Mouse (Mus musculus): ENCODE results near the gene Slc9a8. TPM values are rescaled to one million over a fixed set of nuclear protein-coding genes. Genes with fewer than 3 reads are reported as not detected.

Gene Slc9a8
- polyA plus RNA-seq, 1 experiment from 2014 or later, result 14.9 TPM

GRCm38 (mm10) chr2:167470611-167471010 is 49.1 kb downstream of the Slc9a8 start:
- Histone ChIP-seq H3K4me1 (replicated peaks; ENCODE audit: control insufficient read depth, insufficient read depth, low read length) (no peaks in the 10 kb centered on the region), H3K9me3 (ENCODE audit: control insufficient read depth) (no peaks in the 10 kb centered on the region), H3K27ac (ENCODE audit: low read depth, low read length) (no peak overlapping the region; the same call in 1 of the 2 replicates), H3K9ac (ENCODE audit: low read depth, low read length) (no peak overlapping the region), H3K4me3 (ENCODE audit: low read depth, low read length) (no peak overlapping the region), H3K36me3 (ENCODE audit: control insufficient read depth, insufficient read depth) (peaks cover 74% of the 10 kb centered on the region), H3K4me2 (replicated peaks; ENCODE audit: low read depth) (no peak overlapping the region), H3K27me3 (replicated peaks; ENCODE audit: control insufficient read depth, insufficient read depth, low read length) (no peaks in the 10 kb centered on the region)
- TF ChIP-seq CTCF (IDR thresholded peaks at IDR 0.05; ENCODE audit: low read depth), result no peak
- 82% methylated on average over 3 of the region's 3 CpGs for WGBS
- no peak for ATAC-seq

GRCm38 (mm10) chr2:167471585-167471984 is 50.1 kb downstream of the Slc9a8 start:
- WGBS, result 65% methylated on average over 6 of the region's 6 CpGs
- Histone ChIP-seq H3K9me3 (ENCODE audit: control insufficient read depth) (no peaks in the 10 kb centered on the region), H3K4me3 (ENCODE audit: low read depth, low read length) (no peak overlapping the region), H3K9ac (ENCODE audit: low read depth, low read length) (no peak overlapping the region), H3K27me3 (replicated peaks; ENCODE audit: control insufficient read depth, insufficient read depth, low read length) (no peaks in the 10 kb centered on the region), H3K27ac (ENCODE audit: low read depth, low read length) (no peak overlapping the region), H3K4me1 (replicated peaks; ENCODE audit: control insufficient read depth, insufficient read depth, low read length) (peaks cover 1% of the 10 kb centered on the region; the same call in 1 of the 2 replicates), H3K36me3 (ENCODE audit: control insufficient read depth, insufficient read depth) (peaks cover 68% of the 10 kb centered on the region), H3K4me2 (replicated peaks; ENCODE audit: low read depth) (no peak overlapping the region)
- TF ChIP-seq CTCF (IDR thresholded peaks at IDR 0.05; ENCODE audit: low read depth), result no peak
- ATAC-seq, result 0 out of 2 replicates have a peak, but pooled peaks have one; percentile 41

GRCm38 (mm10) chr2:167474218-167474617 is 52.7 kb downstream of the Slc9a8 start:
- Histone ChIP-seq H3K4me1 (replicated peaks; ENCODE audit: control insufficient read depth, insufficient read depth, low read length) (peaks cover 4% of the 10 kb centered on the region), H3K9me3 (ENCODE audit: control insufficient read depth) (no peaks in the 10 kb centered on the region), H3K4me2 (replicated peaks; ENCODE audit: low read depth) (no peak overlapping the region), H3K27ac (ENCODE audit: low read depth, low read length) (no peak overlapping the region), H3K4me3 (ENCODE audit: low read depth, low read length) (no peak overlapping the region), H3K9ac (ENCODE audit: low read depth, low read length) (no peak overlapping the region), H3K36me3 (ENCODE audit: control insufficient read depth, insufficient read depth) (peaks cover 54% of the 10 kb centered on the region), H3K27me3 (replicated peaks; ENCODE audit: control insufficient read depth, insufficient read depth, low read length) (no peaks in the 10 kb centered on the region)
- TF ChIP-seq CTCF (IDR thresholded peaks at IDR 0.05; ENCODE audit: low read depth), result no peak
- WGBS, result 90% methylated on average over 6 of the region's 6 CpGs
- ATAC-seq, result no peak

GRCm38 (mm10) chr2:167475596-167475995 is 54.1 kb downstream of the Slc9a8 start:
- 80% methylated on average over 5 of the region's 5 CpGs for WGBS
- no peaks in the 10 kb centered on the region for H3K9me3 ChIP-seq (ENCODE audit: control insufficient read depth)
- no peak for ATAC-seq
- H3K4me2 ChIP-seq (replicated peaks; ENCODE audit: low read depth), result no peak overlapping the region
- no peak overlapping the region; the same call in 1 of the 2 replicates for H3K27ac ChIP-seq (ENCODE audit: low read depth, low read length)
- no peak for TF ChIP-seq CTCF (IDR thresholded peaks at IDR 0.05; ENCODE audit: low read depth)
- H3K36me3 ChIP-seq (ENCODE audit: control insufficient read depth, insufficient read depth), result peaks cover 47% of the 10 kb centered on the region
- peaks cover 4% of the 10 kb centered on the region for H3K4me1 ChIP-seq (replicated peaks; ENCODE audit: control insufficient read depth, insufficient read depth, low read length)
- no peaks in the 10 kb centered on the region for H3K27me3 ChIP-seq (replicated peaks; ENCODE audit: control insufficient read depth, insufficient read depth, low read length)
- H3K4me3 ChIP-seq (ENCODE audit: low read depth, low read length), result no peak overlapping the region
- no peak overlapping the region for H3K9ac ChIP-seq (ENCODE audit: low read depth, low read length)

GRCm38 (mm10) chr2:167476200-167476688 is 54.7 kb downstream of the Slc9a8 start:
- H3K9me3 ChIP-seq (ENCODE audit: control insufficient read depth), result no peaks in the 10 kb centered on the region
- peaks cover 4% of the 10 kb centered on the region for H3K4me1 ChIP-seq (replicated peaks; ENCODE audit: control insufficient read depth, insufficient read depth, low read length)
- H3K27me3 ChIP-seq (replicated peaks; ENCODE audit: control insufficient read depth, insufficient read depth, low read length), result no peaks in the 10 kb centered on the region
- H3K4me2 ChIP-seq (replicated peaks; ENCODE audit: low read depth), result no peak overlapping the region
- H3K4me3 ChIP-seq (ENCODE audit: low read depth, low read length), result no peak overlapping the region
- peak; percentile 66 for TF ChIP-seq CTCF (IDR thresholded peaks at IDR 0.05; ENCODE audit: low read depth)
- H3K9ac ChIP-seq (ENCODE audit: low read depth, low read length), result no peak overlapping the region
- peak overlapping the region; percentile 36 for H3K27ac ChIP-seq (ENCODE audit: low read depth, low read length)
- WGBS, result 29% methylated on average over 7 of the region's 7 CpGs
- 0 out of 2 replicates have a peak, but pooled peaks have one; percentile 1 for ATAC-seq
- H3K36me3 ChIP-seq (ENCODE audit: control insufficient read depth, insufficient read depth), result peaks cover 47% of the 10 kb centered on the region

- 55% methylated on average over 4 of the region's 4 CpGs for WGBS
- H3K36me3 ChIP-seq (ENCODE audit: control insufficient read depth, insufficient read depth), result peaks cover 42% of the 10 kb centered on the region
- peak overlapping the region; percentile 36 for H3K27ac ChIP-seq (ENCODE audit: low read depth, low read length)
- peaks cover 4% of the 10 kb centered on the region for H3K4me1 ChIP-seq (replicated peaks; ENCODE audit: control insufficient read depth, insufficient read depth, low read length)
- H3K4me2 ChIP-seq (replicated peaks; ENCODE audit: low read depth), result no peak overlapping the region
- no peak overlapping the region for H3K9ac ChIP-seq (ENCODE audit: low read depth, low read length)
- no peaks in the 10 kb centered on the region for H3K9me3 ChIP-seq (ENCODE audit: control insufficient read depth)
- TF ChIP-seq CTCF (IDR thresholded peaks at IDR 0.05; ENCODE audit: low read depth), result no peak
- no peak for ATAC-seq
- H3K27me3 ChIP-seq (replicated peaks; ENCODE audit: control insufficient read depth, insufficient read depth, low read length), result no peaks in the 10 kb centered on the region
- H3K4me3 ChIP-seq (ENCODE audit: low read depth, low read length), result no peak overlapping the region
Measured at GRCm38 (mm10) chr2:167476762-167477161, 55.2 kb downstream of the Slc9a8 start.

Measured in intestine, postnatal 0 days (tissue).